Mouse (Mus musculus): ENCODE measurements at regions not wholly inside any gene's neighbourhood (a gene's known extent, or its start where the extent isn't known, plus 50 kb on each side); places are given as distances from the start of the nearest gene placed in this dataset.

DNA sequence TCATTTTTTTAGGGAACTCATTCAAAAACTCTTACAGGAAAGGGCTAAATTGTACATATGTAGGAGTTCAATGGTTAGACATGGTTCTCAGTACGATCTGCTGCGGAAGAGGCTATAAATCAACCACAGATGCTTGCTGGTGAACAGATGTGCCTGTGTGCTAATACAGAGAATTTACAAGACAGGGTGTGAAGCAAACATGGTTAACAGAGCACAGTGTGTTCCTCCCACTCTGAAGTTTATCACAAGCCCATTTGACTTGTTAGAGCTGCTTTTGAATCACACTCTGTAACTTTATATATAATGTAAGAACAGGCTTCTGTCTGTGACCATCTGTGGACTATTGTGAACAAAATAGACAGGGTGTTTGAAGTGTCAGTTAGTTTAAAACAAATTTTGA lies 637.2 kb downstream of the Cbln4 start:
- Histone ChIP-seq H3K9me3 (replicated peaks; ENCODE audit: control insufficient read depth, low read length) (no peaks in the 10 kb centered on the region), H3K27me3 (ENCODE audit: control insufficient read depth, insufficient read depth, low read length) (no peaks in the 10 kb centered on the region), H3K4me3 (ENCODE audit: low read depth, low read length) (no peak overlapping the region), H3K36me3 (ENCODE audit: control insufficient read depth, insufficient read depth, low read length) (no peaks in the 10 kb centered on the region), H3K4me2 (no peak overlapping the region), H3K4me1 (ENCODE audit: control insufficient read depth, insufficient read depth, low read length) (no peaks in the 10 kb centered on the region), H3K27ac (ENCODE audit: low read depth, low read length) (no peak overlapping the region), H3K9ac (ENCODE audit: low read depth, low read length) (no peak overlapping the region)
- ATAC-seq (replicated peaks; ENCODE audit: insufficient number of reproducible peaks, low FRiP score, low TSS enrichment) = no peak
- 65% methylated on average over 2 of the region's 2 CpGs for WGBS (ENCODE audit: insufficient replicate concordance)

DNA sequence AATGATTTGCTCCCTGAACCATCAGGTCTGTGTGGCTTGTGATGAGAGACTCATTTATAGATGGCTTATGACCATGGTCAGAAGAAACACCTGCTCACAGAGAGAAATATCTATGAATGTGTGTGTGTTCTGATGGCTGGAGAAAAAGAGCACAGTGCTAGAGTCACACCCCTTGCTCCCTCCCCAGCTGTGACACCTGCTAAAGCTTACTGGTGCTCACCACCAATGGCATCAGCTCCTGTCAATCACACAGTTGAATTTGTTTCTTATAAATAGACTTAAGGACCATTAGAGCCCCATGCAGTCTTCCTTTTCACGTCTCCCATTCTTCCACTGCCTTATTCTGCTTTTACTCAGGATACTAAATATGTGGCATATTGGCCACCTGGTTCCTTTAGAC lies 654.3 kb downstream of the Cbln4 start:
- Histone ChIP-seq H3K9ac (ENCODE audit: low read depth, low read length) (no peak overlapping the region), H3K4me3 (ENCODE audit: low read depth, low read length) (no peak overlapping the region), H3K27me3 (ENCODE audit: control insufficient read depth, insufficient read depth, low read length) (no peaks in the 10 kb centered on the region), H3K36me3 (ENCODE audit: control insufficient read depth, insufficient read depth, low read length) (no peaks in the 10 kb centered on the region), H3K27ac (ENCODE audit: low read depth, low read length) (no peak overlapping the region), H3K4me2 (no peak overlapping the region), H3K4me1 (ENCODE audit: control insufficient read depth, insufficient read depth, low read length) (no peaks in the 10 kb centered on the region), H3K9me3 (replicated peaks; ENCODE audit: control insufficient read depth, low read length) (no peaks in the 10 kb centered on the region; the same call in 1 of the 2 replicates)
- ATAC-seq (replicated peaks; ENCODE audit: insufficient number of reproducible peaks, low FRiP score, low TSS enrichment) = no peak
- WGBS (ENCODE audit: insufficient replicate concordance) = 58% methylated on average over 1 of the region's 1 CpGs

DNA sequence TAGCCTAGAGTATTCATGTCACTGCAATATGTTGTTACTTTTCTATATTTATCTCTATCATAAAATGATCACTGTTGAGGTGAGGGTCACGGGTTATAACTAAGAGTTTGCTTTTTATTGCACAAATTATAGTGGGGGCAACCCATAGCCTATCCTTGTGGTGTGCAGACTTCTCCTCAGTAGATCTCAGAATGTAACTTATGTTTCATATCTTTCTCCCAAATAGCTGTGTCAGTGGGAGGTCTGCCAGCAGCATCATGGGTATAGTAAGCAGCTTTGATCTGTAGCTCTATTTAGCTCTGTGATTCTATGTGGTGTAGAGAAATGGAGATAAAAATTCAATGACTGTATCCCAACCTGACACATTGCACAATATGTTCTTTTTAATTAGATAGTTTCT lies 641.9 kb downstream of the Dok5 start:
- 58% methylated on average over 1 of the region's 1 CpGs for WGBS (ENCODE audit: insufficient replicate concordance)
- Histone ChIP-seq H3K9ac (ENCODE audit: low read depth, low read length) (no peak overlapping the region), H3K9me3 (replicated peaks; ENCODE audit: control insufficient read depth, low read length) (no peaks in the 10 kb centered on the region), H3K4me1 (ENCODE audit: control insufficient read depth, insufficient read depth, low read length) (peaks cover 2% of the 10 kb centered on the region; the same call in 1 of the 2 replicates), H3K27me3 (ENCODE audit: control insufficient read depth, insufficient read depth, low read length) (no peaks in the 10 kb centered on the region), H3K36me3 (ENCODE audit: control insufficient read depth, insufficient read depth, low read length) (no peaks in the 10 kb centered on the region), H3K4me2 (no peak overlapping the region), H3K4me3 (ENCODE audit: low read depth, low read length) (no peak overlapping the region), H3K27ac (ENCODE audit: low read depth, low read length) (no peak overlapping the region)
- no peak for ATAC-seq (replicated peaks; ENCODE audit: insufficient number of reproducible peaks, low FRiP score, low TSS enrichment)

DNA sequence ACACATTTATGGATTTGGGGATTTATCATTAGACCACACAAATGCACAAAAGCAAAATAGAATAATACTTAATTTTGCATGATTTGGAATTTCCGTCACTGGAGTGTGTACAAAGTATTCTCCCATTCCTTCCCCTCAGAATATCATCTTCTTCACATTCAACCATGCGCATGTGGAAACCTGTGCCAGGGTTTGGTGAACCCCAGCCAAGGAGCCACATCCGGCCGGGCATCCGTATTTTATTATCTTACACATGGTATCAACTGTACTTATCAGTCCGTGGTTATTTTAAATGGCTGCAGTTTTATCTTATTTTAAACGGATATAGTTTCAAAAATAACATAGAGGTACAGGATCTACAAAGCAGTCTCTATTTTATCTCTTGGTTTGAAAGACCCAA lies 641.4 kb downstream of the Dok5 start:
- no peak for ATAC-seq (replicated peaks; ENCODE audit: insufficient number of reproducible peaks, low FRiP score, low TSS enrichment)
- WGBS (ENCODE audit: insufficient replicate concordance) = 46% methylated on average over 7 of the region's 7 CpGs
- Histone ChIP-seq H3K9ac (ENCODE audit: low read depth, low read length) (no peak overlapping the region), H3K36me3 (ENCODE audit: control insufficient read depth, insufficient read depth, low read length) (no peaks in the 10 kb centered on the region), H3K4me3 (ENCODE audit: low read depth, low read length) (no peak overlapping the region), H3K27me3 (ENCODE audit: control insufficient read depth, insufficient read depth, low read length) (no peaks in the 10 kb centered on the region), H3K4me1 (ENCODE audit: control insufficient read depth, insufficient read depth, low read length) (peaks cover 2% of the 10 kb centered on the region; the same call in 1 of the 2 replicates), H3K9me3 (replicated peaks; ENCODE audit: control insufficient read depth, low read length) (no peaks in the 10 kb centered on the region), H3K4me2 (no peak overlapping the region), H3K27ac (ENCODE audit: low read depth, low read length) (no peak overlapping the region)

DNA sequence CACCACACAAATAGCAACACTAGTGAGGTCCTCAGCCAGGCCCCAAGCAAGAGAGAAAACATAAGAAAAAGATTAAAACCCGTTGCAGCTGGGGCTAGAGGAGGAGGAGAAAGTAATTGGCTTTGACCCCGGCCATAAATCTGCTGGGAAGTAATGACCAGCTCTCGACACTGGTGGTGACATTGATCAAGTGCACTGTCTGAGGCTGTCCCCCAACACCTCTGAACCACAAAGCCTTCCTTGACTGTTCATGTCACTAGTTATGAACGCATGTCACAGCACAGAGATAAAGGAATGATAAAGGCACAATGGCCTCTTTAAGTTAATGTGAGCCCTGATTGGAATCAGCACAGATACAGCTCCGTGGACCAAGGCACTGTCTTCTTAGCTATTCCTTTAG lies 640.1 kb downstream of the Dok5 start:
- Histone ChIP-seq H3K9me3 (replicated peaks; ENCODE audit: control insufficient read depth, low read length) (no peaks in the 10 kb centered on the region), H3K36me3 (ENCODE audit: control insufficient read depth, insufficient read depth, low read length) (no peaks in the 10 kb centered on the region), H3K4me3 (ENCODE audit: low read depth, low read length) (no peak overlapping the region), H3K4me2 (no peak overlapping the region), H3K4me1 (ENCODE audit: control insufficient read depth, insufficient read depth, low read length) (peaks cover 2% of the 10 kb centered on the region; the same call in 1 of the 2 replicates), H3K27ac (ENCODE audit: low read depth, low read length) (no peak overlapping the region), H3K27me3 (ENCODE audit: control insufficient read depth, insufficient read depth, low read length) (no peaks in the 10 kb centered on the region), H3K9ac (ENCODE audit: low read depth, low read length) (no peak overlapping the region)
- 17% methylated on average over 5 of the region's 5 CpGs for WGBS (ENCODE audit: insufficient replicate concordance)
- no peak for ATAC-seq (replicated peaks; ENCODE audit: insufficient number of reproducible peaks, low FRiP score, low TSS enrichment)

DNA sequence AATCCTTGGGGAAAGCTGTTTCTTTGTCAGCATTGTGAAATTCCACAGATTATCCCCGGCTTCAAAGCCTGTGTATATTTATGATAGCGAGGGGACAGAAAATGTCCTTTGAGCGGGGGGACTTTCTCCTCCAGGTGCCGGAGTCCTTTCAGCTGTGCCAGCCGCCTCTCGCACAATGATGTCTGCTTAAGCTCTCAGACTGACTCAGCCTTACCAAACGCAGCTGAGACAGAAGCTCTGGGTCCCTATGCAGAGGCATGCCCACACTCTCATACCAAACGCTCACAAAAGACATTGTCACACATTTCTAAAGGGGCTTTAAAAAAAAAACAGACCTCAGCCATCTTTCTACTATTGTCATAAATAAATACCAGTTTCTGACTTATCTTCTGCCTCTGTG lies 633.9 kb downstream of the Dok5 start:
- H3K4me2 ChIP-seq = no peak overlapping the region
- H3K27me3 ChIP-seq (ENCODE audit: control insufficient read depth, insufficient read depth, low read length) = no peaks in the 10 kb centered on the region
- no peaks in the 10 kb centered on the region for H3K4me1 ChIP-seq (ENCODE audit: control insufficient read depth, insufficient read depth, low read length)
- WGBS (ENCODE audit: insufficient replicate concordance) = 50% methylated on average over 8 of the region's 8 CpGs
- no peak overlapping the region for H3K9ac ChIP-seq (ENCODE audit: low read depth, low read length)
- no peak overlapping the region for H3K27ac ChIP-seq (ENCODE audit: low read depth, low read length)
- no peak for ATAC-seq (replicated peaks; ENCODE audit: insufficient number of reproducible peaks, low FRiP score, low TSS enrichment)
- H3K36me3 ChIP-seq (ENCODE audit: control insufficient read depth, insufficient read depth, low read length) = no peaks in the 10 kb centered on the region
- 0 out of 2 replicates have a peak, but pooled peaks cover 4% of the 10 kb centered on the region for H3K9me3 ChIP-seq (replicated peaks; ENCODE audit: control insufficient read depth, low read length)
- H3K4me3 ChIP-seq (ENCODE audit: low read depth, low read length) = no peak overlapping the region

DNA sequence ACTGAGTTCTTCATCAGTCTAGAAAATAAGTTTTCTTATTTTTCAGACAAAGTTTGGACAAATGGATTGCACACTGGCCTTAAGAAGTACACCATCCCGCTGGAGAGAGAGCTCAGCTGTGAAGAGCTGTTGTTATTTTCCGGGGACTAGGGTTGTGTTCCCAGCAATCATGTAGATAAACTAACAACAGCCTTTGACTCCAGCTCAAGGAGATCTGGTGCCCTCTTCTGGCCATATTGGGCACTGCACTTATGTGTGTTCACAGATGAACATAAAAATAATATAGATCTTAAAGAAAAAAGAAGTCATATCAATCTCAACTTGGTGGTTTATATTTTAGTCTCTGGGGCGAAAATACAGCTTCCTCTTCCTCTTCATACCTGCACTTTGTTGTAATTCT lies 633.0 kb downstream of the Dok5 start:
- Histone ChIP-seq H3K27ac (ENCODE audit: low read depth, low read length) (no peak overlapping the region), H3K9me3 (replicated peaks; ENCODE audit: control insufficient read depth, low read length) (0 out of 2 replicates have a peak, but pooled peaks cover 4% of the 10 kb centered on the region), H3K36me3 (ENCODE audit: control insufficient read depth, insufficient read depth, low read length) (no peaks in the 10 kb centered on the region), H3K27me3 (ENCODE audit: control insufficient read depth, insufficient read depth, low read length) (no peaks in the 10 kb centered on the region), H3K9ac (ENCODE audit: low read depth, low read length) (no peak overlapping the region), H3K4me3 (ENCODE audit: low read depth, low read length) (no peak overlapping the region), H3K4me2 (no peak overlapping the region), H3K4me1 (ENCODE audit: control insufficient read depth, insufficient read depth, low read length) (no peaks in the 10 kb centered on the region)
- ATAC-seq (replicated peaks; ENCODE audit: insufficient number of reproducible peaks, low FRiP score, low TSS enrichment) = no peak
- WGBS (ENCODE audit: insufficient replicate concordance) = 86% methylated on average over 3 of the region's 3 CpGs

DNA sequence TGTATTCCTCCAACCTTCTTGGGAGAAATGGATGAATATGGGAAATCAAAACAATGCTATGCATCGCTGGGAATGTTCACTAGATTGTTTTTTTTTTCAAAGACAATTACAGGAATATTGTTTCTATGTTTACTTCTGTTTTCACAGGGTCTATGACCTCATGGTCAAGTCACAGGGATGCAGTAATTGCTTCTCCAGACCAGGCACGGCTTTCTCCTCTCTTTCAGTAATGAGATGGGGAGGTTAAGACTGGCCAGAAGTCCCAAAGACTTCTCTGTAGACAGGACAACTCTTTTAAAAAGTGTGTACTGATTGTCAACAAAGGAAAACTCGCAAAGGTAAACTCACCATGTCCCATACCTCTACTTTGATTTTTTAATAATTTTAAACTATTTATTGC lies 631.8 kb downstream of the Dok5 start:
- no peak for ATAC-seq (replicated peaks; ENCODE audit: insufficient number of reproducible peaks, low FRiP score, low TSS enrichment)
- 0 out of 2 replicates have a peak, but pooled peaks cover 4% of the 10 kb centered on the region for H3K9me3 ChIP-seq (replicated peaks; ENCODE audit: control insufficient read depth, low read length)
- no peak overlapping the region for H3K27ac ChIP-seq (ENCODE audit: low read depth, low read length)
- H3K4me1 ChIP-seq (ENCODE audit: control insufficient read depth, insufficient read depth, low read length) = no peaks in the 10 kb centered on the region
- no peak overlapping the region for H3K9ac ChIP-seq (ENCODE audit: low read depth, low read length)
- no peaks in the 10 kb centered on the region for H3K27me3 ChIP-seq (ENCODE audit: control insufficient read depth, insufficient read depth, low read length)
- H3K4me3 ChIP-seq (ENCODE audit: low read depth, low read length) = no peak overlapping the region
- no peaks in the 10 kb centered on the region for H3K36me3 ChIP-seq (ENCODE audit: control insufficient read depth, insufficient read depth, low read length)
- 73% methylated on average over 3 of the region's 3 CpGs for WGBS (ENCODE audit: insufficient replicate concordance)
- H3K4me2 ChIP-seq = no peak overlapping the region

DNA sequence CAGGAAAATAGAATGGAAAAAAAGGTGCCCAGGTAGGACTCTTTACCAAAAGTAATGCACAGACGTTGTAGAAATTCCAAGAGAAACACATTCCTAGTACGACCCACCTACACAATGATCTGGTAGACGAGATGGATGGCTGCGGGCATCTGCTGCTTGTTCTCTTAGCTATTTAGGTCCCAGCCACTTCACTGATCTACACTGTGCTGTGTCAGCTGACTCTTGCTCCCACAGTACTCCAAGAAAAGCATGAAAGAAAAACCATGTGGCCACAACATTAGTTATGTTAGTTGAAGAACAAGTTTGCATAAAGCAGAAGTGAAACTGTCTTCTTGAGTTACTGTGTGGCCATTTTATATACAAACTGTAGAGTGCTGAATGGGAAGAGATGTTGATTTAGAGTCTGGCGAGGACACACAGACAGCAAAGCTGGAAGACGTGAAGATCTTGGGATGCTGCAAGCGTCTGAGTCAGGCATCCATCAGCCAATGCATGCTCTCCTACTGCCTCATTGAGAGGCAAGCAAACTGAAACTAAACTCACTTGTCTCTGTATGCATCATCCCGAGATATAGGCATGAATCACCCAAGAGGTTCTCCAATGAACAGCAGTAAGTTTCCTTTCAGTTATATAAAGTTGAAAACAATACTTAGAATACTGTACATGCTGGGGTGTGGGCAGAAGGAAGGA lies 626.6 kb downstream of the Dok5 start:
- no peak overlapping the region for H3K27ac ChIP-seq (ENCODE audit: low read depth, low read length)
- H3K27me3 ChIP-seq (ENCODE audit: control insufficient read depth, insufficient read depth, low read length) = no peaks in the 10 kb centered on the region
- ATAC-seq (replicated peaks; ENCODE audit: insufficient number of reproducible peaks, low FRiP score, low TSS enrichment) = no peak
- WGBS (ENCODE audit: insufficient replicate concordance) = 65% methylated on average over 8 of the region's 8 CpGs
- no peak overlapping the region for H3K4me2 ChIP-seq
- H3K4me1 ChIP-seq (ENCODE audit: control insufficient read depth, insufficient read depth, low read length) = no peaks in the 10 kb centered on the region
- H3K9me3 ChIP-seq (replicated peaks; ENCODE audit: control insufficient read depth, low read length) = peaks cover 5% of the 10 kb centered on the region; the same call in 1 of the 2 replicates
- H3K9ac ChIP-seq (ENCODE audit: low read depth, low read length) = no peak overlapping the region
- H3K36me3 ChIP-seq (ENCODE audit: control insufficient read depth, insufficient read depth, low read length) = no peaks in the 10 kb centered on the region
- no peak overlapping the region for H3K4me3 ChIP-seq (ENCODE audit: low read depth, low read length)

Measured in heart, embryonic 11.5 days (tissue).